Mouse (Mus musculus): ENCODE measurements at regions not wholly inside any gene's neighbourhood (a gene's known extent, or its start where the extent isn't known, plus 50 kb on each side); places are given as distances from the start of the nearest gene placed in this dataset.

DNA sequence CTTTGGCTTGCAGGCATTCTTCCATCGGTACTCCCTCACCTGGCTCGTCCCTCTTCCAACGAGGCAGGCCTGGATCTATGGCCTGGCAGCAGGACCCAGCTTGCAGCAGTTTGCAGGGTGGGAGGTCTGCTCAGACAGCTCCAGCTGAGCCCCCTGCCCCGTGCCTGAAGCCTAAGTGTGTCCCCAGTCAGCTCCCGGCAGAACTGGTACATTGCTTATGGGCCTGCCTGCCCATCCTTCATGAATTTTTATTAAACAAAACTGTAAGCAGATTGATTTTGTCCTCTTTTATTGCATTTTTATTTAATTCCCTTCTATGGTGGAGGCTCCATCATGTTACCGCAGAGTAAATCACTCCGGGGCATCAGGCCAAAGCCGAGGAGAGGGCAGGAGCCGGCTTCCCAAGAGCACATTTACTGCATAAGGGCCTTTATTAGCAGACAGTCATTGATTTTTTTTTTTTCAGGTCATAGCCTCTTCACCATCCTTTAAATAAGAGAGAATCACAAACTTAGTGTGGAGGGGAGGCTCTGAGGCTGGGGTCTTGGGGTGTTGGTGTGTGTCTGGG, 269.9 kb downstream of the Dhx35 start:
- TF ChIP-seq EP300 (IDR thresholded peaks at IDR 0.05; ENCODE audit: insufficient read depth, low read depth, low read length) = no peak
- no peak for TF ChIP-seq CTCF (IDR thresholded peaks at IDR 0.05)
- no peak for TF ChIP-seq POLR2A (IDR thresholded peaks at IDR 0.05; ENCODE audit: insufficient read depth, low read depth, low read length)
